Mouse (Mus musculus) lung, embryonic 16.5 days (tissue): Measurements from ENCODE around the gene Rps27rt. TPM values are rescaled to one million over a fixed set of nuclear protein-coding genes. Genes with fewer than 3 reads are reported as not detected.
"Not testable (repeated sequence)": the region's sequence is repeated elsewhere in the genome, so short reads cannot be mapped to it uniquely, and the experiment has no call there.

Experiments used
- ATAC-seq: fragments of 200-750 bp; cut with Nextera tagmentation; 2 replicates; pipeline ENCODE4 v1.8.0; 2017; ENCODE audit warnings: low read depth, mild to moderate bottlenecking, moderate library complexity
- H3K27ac ChIP-seq: fragments of 300-500 bp; sonication (generic); 2 replicates; pipeline ENCODE4 v1.5.1; 2014; ENCODE audit warnings: mild to moderate bottlenecking, control low read depth, low read length
- H3K27me3 ChIP-seq: fragments of 300-500 bp; sonication (generic); 2 replicates; pipeline ENCODE4 v1.6.1; 2014; ENCODE audit warnings: low read depth, low read length, mixed read lengths; ENCODE audit not compliant: control insufficient read depth, insufficient read depth
- H3K36me3 ChIP-seq: fragments of 300-500 bp; sonication (generic); 2 replicates; pipeline ENCODE4 v1.6.1; 2014; ENCODE audit warnings: low read length; ENCODE audit not compliant: control insufficient read depth, insufficient read depth
- H3K4me1 ChIP-seq: fragments of 300-500 bp; sonication (generic); replicated peaks from 2 replicates; pipeline ENCODE4 v1.6.1; 2014; ENCODE audit warnings: low read length, mixed read lengths; ENCODE audit not compliant: control insufficient read depth, insufficient read depth
- H3K4me2 ChIP-seq: fragments of 300-500 bp; sonication (generic); 2 replicates; pipeline ENCODE4 v1.6.1; 2014; ENCODE audit warnings: low read depth, low read length, control low read depth
- H3K4me3 ChIP-seq: fragments of 300-500 bp; sonication (generic); 2 replicates; pipeline ENCODE4 v1.5.1; 2014; ENCODE audit warnings: mild to moderate bottlenecking, low read length, control low read depth
- H3K9ac ChIP-seq: fragments of 300-500 bp; sonication (generic); 2 replicates; pipeline ENCODE4 v1.6.1; 2014; ENCODE audit warnings: low read length, control low read depth
- H3K9me3 ChIP-seq: fragments of 300-500 bp; sonication (generic); 2 replicates; pipeline ENCODE4 v1.6.1; 2016; ENCODE audit warnings: low read length; ENCODE audit not compliant: control insufficient read depth
- WGBS: fragments of 180-500 bp; shearing (Covaris S2); extraction: QIAGEN DNeasy Blood & Tissue Kit; methylation state at CpG from one replicate; pipeline ENCODE4 v1.1.7; 2014; 5-methylcytosine and 5-hydroxymethylcytosine counted together
- polyA plus RNA-seq: library from polyadenylated mRNA; unstranded; fragments of >200 nt; fragmentation: Nextera tagmentation; extraction: Ambion mirVana; gene quantifications from 2 replicates; pipeline ENCODE4 v1.2.1, GENCODE M21; 2015

The Rps27rt gene
- polyA plus RNA-seq = 402 and 504 TPM in 2 replicates

GRCm38 (mm10) chr9:114982689-114983360 lies at the start of gene Rps27rt:
Gene Rps27rt (minus strand): TSS chr9:114982739.
- Histone ChIP-seq H3K4me3 (no peak within 1 kb of the TSS), H3K27me3 (no peaks in the 10 kb centered on the region; the same call in 1 of the 2 replicates), H3K9ac (no peak within 1 kb of the TSS), H3K9me3 (no peaks in the 10 kb centered on the region), H3K27ac (no peak within 1 kb of the TSS), H3K4me2 (no peak within 1 kb of the TSS), H3K36me3 (no peaks in the 10 kb centered on the region), H3K4me1 (peaks cover 6% of the 10 kb centered on the region; the same call in 1 of the 2 replicates)
- 88% methylated on average over 16 of the region's 16 CpGs for WGBS
- ATAC-seq = no peak

- not testable (repeated sequence) for H3K9ac ChIP-seq, H3K9me3 ChIP-seq, H3K27ac ChIP-seq
Observed at GRCm38 (mm10) chr9:115031046-115031445, 48.5 kb upstream of the Rps27rt start.

GRCm38 (mm10) chr9:115030581-115030980 lies 48.0 kb upstream of the Rps27rt start:
- Histone ChIP-seq H3K4me3 (no peak overlapping the region), H3K4me1 (no peaks in the 10 kb centered on the region), H3K4me2 (no peak overlapping the region), H3K27me3 (no peaks in the 10 kb centered on the region), H3K9me3 (no peaks in the 10 kb centered on the region), H3K27ac (no peak overlapping the region), H3K9ac (no peak overlapping the region), H3K36me3 (no peaks in the 10 kb centered on the region)
- no peak for ATAC-seq
- 78% methylated on average over 4 of the region's 4 CpGs for WGBS

More at GRCm38 (mm10) chr9:115031046-115031445, 48.5 kb upstream of the Rps27rt start:
- not testable (repeated sequence) for H3K27me3 ChIP-seq, H3K4me3 ChIP-seq, H3K4me1 ChIP-seq, ATAC-seq, H3K4me2 ChIP-seq, H3K36me3 ChIP-seq
- 96% methylated on average over 1 of the region's 1 CpGs for WGBS

GRCm38 (mm10) chr9:115029307-115029706 lies 46.8 kb upstream of the Rps27rt start:
- H3K27me3 ChIP-seq = no peaks in the 10 kb centered on the region
- no peaks in the 10 kb centered on the region for H3K9me3 ChIP-seq
- no peak overlapping the region for H3K27ac ChIP-seq
- H3K9ac ChIP-seq = no peak overlapping the region
- H3K4me3 ChIP-seq = no peak overlapping the region
- WGBS = 23% methylated on average over 3 of the region's 3 CpGs
- H3K36me3 ChIP-seq = no peaks in the 10 kb centered on the region
- no peaks in the 10 kb centered on the region for H3K4me1 ChIP-seq
- ATAC-seq = no peak
- no peak overlapping the region for H3K4me2 ChIP-seq

- no peak for ATAC-seq
- Histone ChIP-seq H3K36me3 (no peaks in the 10 kb centered on the region), H3K27me3 (no peaks in the 10 kb centered on the region), H3K4me1 (no peaks in the 10 kb centered on the region), H3K4me3 (no peak overlapping the region), H3K27ac (no peak overlapping the region), H3K9me3 (no peaks in the 10 kb centered on the region), H3K4me2 (no peak overlapping the region), H3K9ac (no peak overlapping the region)
- WGBS = 78% methylated on average over 10 of the region's 10 CpGs
Observed at GRCm38 (mm10) chr9:115023708-115024383, 41.3 kb upstream of the Rps27rt start.

- Histone ChIP-seq H3K27me3 (no peaks in the 10 kb centered on the region), H3K4me3 (no peak overlapping the region), H3K4me1 (no peaks in the 10 kb centered on the region), H3K27ac (no peak overlapping the region), H3K36me3 (no peaks in the 10 kb centered on the region), H3K9ac (no peak overlapping the region), H3K9me3 (no peaks in the 10 kb centered on the region), H3K4me2 (no peak overlapping the region)
- ATAC-seq = no peak
- WGBS = 75% methylated on average over 3 of the region's 3 CpGs
Observed at GRCm38 (mm10) chr9:115023137-115023536, 40.6 kb upstream of the Rps27rt start.

- no peak overlapping the region for H3K9ac ChIP-seq
- no peak overlapping the region for H3K4me3 ChIP-seq
- H3K36me3 ChIP-seq = no peaks in the 10 kb centered on the region
- ATAC-seq = no peak
- H3K4me2 ChIP-seq = no peak overlapping the region
- no peaks in the 10 kb centered on the region for H3K4me1 ChIP-seq
- 74% methylated on average over 2 of the region's 2 CpGs for WGBS
- H3K27ac ChIP-seq = no peak overlapping the region
- no peaks in the 10 kb centered on the region for H3K27me3 ChIP-seq
- no peaks in the 10 kb centered on the region for H3K9me3 ChIP-seq
Observed at GRCm38 (mm10) chr9:115021419-115021818, 38.9 kb upstream of the Rps27rt start.

GRCm38 (mm10) chr9:115020141-115020540 lies 37.6 kb upstream of the Rps27rt start:
- ATAC-seq = no peak
- Histone ChIP-seq H3K27ac (no peak overlapping the region), H3K27me3 (no peaks in the 10 kb centered on the region), H3K9ac (no peak overlapping the region), H3K36me3 (no peaks in the 10 kb centered on the region), H3K4me3 (no peak overlapping the region), H3K4me2 (no peak overlapping the region), H3K4me1 (no peaks in the 10 kb centered on the region), H3K9me3 (no peaks in the 10 kb centered on the region)
- WGBS = 85% methylated on average over 7 of the region's 7 CpGs

- 52% methylated on average over 12 of the region's 12 CpGs for WGBS
- H3K9me3 ChIP-seq = peaks cover 5% of the 10 kb centered on the region; the same call in 1 of the 2 replicates
- no peak overlapping the region for H3K9ac ChIP-seq
- ATAC-seq = no peak
- H3K27me3 ChIP-seq = no peaks in the 10 kb centered on the region
- H3K4me3 ChIP-seq = no peak overlapping the region
- no peaks in the 10 kb centered on the region for H3K36me3 ChIP-seq
- peaks cover 5% of the 10 kb centered on the region for H3K4me1 ChIP-seq
- no peak overlapping the region for H3K4me2 ChIP-seq
- no peak overlapping the region for H3K27ac ChIP-seq
Observed at GRCm38 (mm10) chr9:115012367-115012766, 29.8 kb upstream of the Rps27rt start.
